Mouse (Mus musculus) limb, embryonic 13.5 days (tissue): ENCODE data around the gene Zbtb2. TPM values are rescaled to one million over a fixed set of nuclear protein-coding genes. Genes with fewer than 3 reads are reported as not detected.

Source experiments
- ATAC-seq: fragments of 200-750 bp; cut with Nextera tagmentation; 2 replicates; pipeline ENCODE4 v1.8.0; 2017; ENCODE audit warnings: low read depth, moderate number of reproducible peaks, moderate TSS enrichment; ENCODE audit not compliant: low FRiP score
- H3K27ac ChIP-seq: fragments of 300-500 bp; sonication (generic); 2 replicates; pipeline ENCODE4 v1.5.1; 2015; ENCODE audit warnings: inconsistent platforms, mild to moderate bottlenecking, moderate library complexity
- H3K27me3 ChIP-seq: fragments of 300-500 bp; sonication (generic); 2 replicates; pipeline ENCODE4 v1.6.1; 2015; ENCODE audit warnings: mild to moderate bottlenecking, inconsistent platforms
- H3K36me3 ChIP-seq: fragments of 300-500 bp; sonication (generic); 2 replicates; pipeline ENCODE4 v1.6.1; 2015; ENCODE audit warnings: inconsistent platforms, mild to moderate bottlenecking, moderate library complexity
- H3K4me1 ChIP-seq: fragments of 300-500 bp; sonication (generic); 2 replicates; pipeline ENCODE4 v1.6.1; 2015; ENCODE audit warnings: inconsistent platforms
- H3K4me2 ChIP-seq: fragments of 300-500 bp; sonication (generic); replicated peaks from 2 replicates; pipeline ENCODE4 v1.6.1; 2015; ENCODE audit warnings: inconsistent platforms, mild to moderate bottlenecking, moderate library complexity
- H3K4me3 ChIP-seq: fragments of 300-500 bp; sonication (generic); 2 replicates; pipeline ENCODE4 v1.5.1; 2015; ENCODE audit warnings: moderate library complexity, mild to moderate bottlenecking, inconsistent platforms
- H3K9ac ChIP-seq: fragments of 300-500 bp; sonication (generic); 2 replicates; pipeline ENCODE4 v1.6.1; 2015; ENCODE audit warnings: mild to moderate bottlenecking, inconsistent platforms
- H3K9me3 ChIP-seq: fragments of 300-500 bp; sonication (generic); 2 replicates; pipeline ENCODE4 v1.6.1; 2016; ENCODE audit warnings: inconsistent platforms
- WGBS: fragments of 180-500 bp; shearing (Covaris S2); methylation state at CpG from one replicate; pipeline ENCODE4 v1.1.7; 2015; 5-methylcytosine and 5-hydroxymethylcytosine counted together
- polyA plus RNA-seq: library from polyadenylated mRNA; unstranded; fragments of >200 nt; fragmentation: Nextera tagmentation; extraction: Ambion mirVana; gene quantifications from 2 replicates; pipeline ENCODE4 v1.2.1, GENCODE M21; 2015

The Zbtb2 gene
- polyA plus RNA-seq, 1 experiment from 2014 or later = 16.4 TPM

DNA sequence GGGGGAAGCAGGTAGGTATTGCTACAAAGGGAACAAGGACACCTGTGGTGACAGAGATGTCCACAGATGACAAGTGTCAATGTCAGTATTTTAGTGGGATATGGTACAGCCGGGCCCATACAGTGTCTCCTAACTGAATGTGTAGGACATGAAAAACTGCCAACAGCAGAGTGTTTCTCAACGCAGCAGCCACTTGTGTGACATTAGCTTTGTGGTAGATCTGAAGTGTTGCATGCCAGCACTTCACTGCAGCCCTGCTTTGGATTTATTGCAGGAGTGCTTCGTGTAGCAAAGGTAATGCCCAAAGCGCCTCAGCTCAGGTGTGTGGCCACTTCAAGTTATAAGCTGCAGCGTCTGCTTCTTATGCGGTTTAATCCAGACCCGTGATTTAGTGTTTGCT, 11.0 kb downstream of the Zbtb2 start:
- H3K9ac ChIP-seq = no peak overlapping the region
- WGBS = 84% methylated on average over 7 of the region's 7 CpGs
- peaks cover 4% of the 10 kb centered on the region; the same call in 1 of the 2 replicates for H3K4me1 ChIP-seq
- peaks cover 11% of the 10 kb centered on the region for H3K36me3 ChIP-seq
- H3K27ac ChIP-seq = no peak overlapping the region
- no peak overlapping the region for H3K4me3 ChIP-seq
- ATAC-seq = no peak
- no peaks in the 10 kb centered on the region for H3K27me3 ChIP-seq
- no peaks in the 10 kb centered on the region for H3K9me3 ChIP-seq
- no peak overlapping the region for H3K4me2 ChIP-seq

DNA sequence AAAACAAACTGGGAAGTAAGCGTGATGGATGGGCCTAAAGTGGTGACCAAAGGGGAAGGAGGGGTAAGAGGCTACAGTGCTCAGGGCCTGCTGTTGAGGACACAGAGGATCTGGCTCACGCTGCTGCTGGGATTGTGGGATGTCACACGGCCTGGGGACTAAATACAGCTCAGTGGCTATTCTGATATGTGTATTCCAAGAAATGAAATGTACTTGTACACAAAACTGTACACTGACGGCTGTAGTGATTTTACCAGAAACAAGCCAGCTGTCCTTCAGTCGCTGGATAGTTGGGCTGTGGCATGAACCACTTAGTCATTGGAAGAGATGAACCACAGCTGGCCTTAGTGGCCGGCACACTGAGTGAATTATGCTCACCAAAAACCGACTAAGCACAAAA, 11.4 kb downstream of the Zbtb2 start:
- 73% methylated on average over 7 of the region's 7 CpGs for WGBS

DNA sequence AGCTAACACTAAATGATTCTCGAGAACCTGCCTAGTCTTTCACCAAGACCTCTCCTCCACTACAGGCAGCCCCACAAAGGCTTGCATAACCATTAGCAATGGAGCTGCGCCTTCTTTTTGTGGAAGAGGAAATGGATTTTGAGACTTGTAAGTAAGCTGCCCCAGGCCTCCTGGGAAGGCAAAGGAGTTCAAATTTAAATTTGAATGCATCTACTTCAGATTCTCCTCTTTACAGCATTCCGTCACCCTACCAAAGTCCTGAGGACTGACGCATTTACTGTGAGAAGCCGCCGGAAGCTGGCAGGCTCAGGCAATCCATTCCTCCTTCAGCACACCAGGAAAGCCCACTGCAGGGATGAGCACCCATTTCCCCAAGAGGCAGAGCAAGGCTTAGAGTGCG, 12.6 kb downstream of the Zbtb2 start:
- H3K27me3 ChIP-seq = no peaks in the 10 kb centered on the region
- 59% methylated on average over 7 of the region's 7 CpGs for WGBS
- H3K4me2 ChIP-seq = no peak overlapping the region
- H3K9ac ChIP-seq = no peak overlapping the region
- no peak overlapping the region for H3K27ac ChIP-seq
- no peaks in the 10 kb centered on the region for H3K9me3 ChIP-seq
- H3K4me3 ChIP-seq = no peak overlapping the region
- peaks cover 21% of the 10 kb centered on the region for H3K36me3 ChIP-seq
- 0 out of 2 replicates have a peak, but pooled peaks cover 4% of the 10 kb centered on the region for H3K4me1 ChIP-seq
- ATAC-seq = no peak

More for the DNA sequence above, 11.4 kb downstream of the Zbtb2 start:
- H3K9me3 ChIP-seq = no peaks in the 10 kb centered on the region
- no peak overlapping the region for H3K4me3 ChIP-seq
- no peak for ATAC-seq
- H3K4me1 ChIP-seq = peaks cover 4% of the 10 kb centered on the region; the same call in 1 of the 2 replicates
- no peak overlapping the region for H3K4me2 ChIP-seq
- no peaks in the 10 kb centered on the region for H3K27me3 ChIP-seq
- no peak overlapping the region for H3K9ac ChIP-seq
- no peak overlapping the region for H3K27ac ChIP-seq
- peaks cover 13% of the 10 kb centered on the region for H3K36me3 ChIP-seq

DNA sequence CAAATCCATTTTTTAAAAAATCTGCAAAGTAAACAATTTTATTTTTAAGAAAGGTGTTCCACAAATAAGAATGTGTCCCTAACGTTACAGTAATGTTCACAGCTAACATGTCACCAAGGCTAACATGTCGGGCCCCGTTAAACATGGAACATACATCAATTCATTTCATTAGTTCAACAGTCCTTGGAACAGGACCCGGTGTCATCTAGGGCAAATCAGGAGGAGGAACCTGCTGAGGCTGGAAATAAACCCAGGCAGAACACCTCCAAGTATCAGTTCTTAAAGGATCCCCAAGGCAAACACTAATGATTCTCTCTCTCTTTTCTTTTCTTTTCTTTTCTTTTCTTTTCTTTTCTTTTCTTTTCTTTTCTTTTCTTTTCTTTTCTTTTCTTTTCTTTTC, 13.2 kb downstream of the Zbtb2 start:
- H3K4me2 ChIP-seq = no peak overlapping the region
- no peak overlapping the region for H3K4me3 ChIP-seq
- no peaks in the 10 kb centered on the region for H3K27me3 ChIP-seq
- no peak overlapping the region for H3K27ac ChIP-seq
- no peak for ATAC-seq
- peaks cover 27% of the 10 kb centered on the region for H3K36me3 ChIP-seq
- H3K9me3 ChIP-seq = no peaks in the 10 kb centered on the region
- 88% methylated on average over 4 of the region's 4 CpGs for WGBS
- 0 out of 2 replicates have a peak, but pooled peaks cover 4% of the 10 kb centered on the region for H3K4me1 ChIP-seq
- H3K9ac ChIP-seq = no peak overlapping the region

DNA sequence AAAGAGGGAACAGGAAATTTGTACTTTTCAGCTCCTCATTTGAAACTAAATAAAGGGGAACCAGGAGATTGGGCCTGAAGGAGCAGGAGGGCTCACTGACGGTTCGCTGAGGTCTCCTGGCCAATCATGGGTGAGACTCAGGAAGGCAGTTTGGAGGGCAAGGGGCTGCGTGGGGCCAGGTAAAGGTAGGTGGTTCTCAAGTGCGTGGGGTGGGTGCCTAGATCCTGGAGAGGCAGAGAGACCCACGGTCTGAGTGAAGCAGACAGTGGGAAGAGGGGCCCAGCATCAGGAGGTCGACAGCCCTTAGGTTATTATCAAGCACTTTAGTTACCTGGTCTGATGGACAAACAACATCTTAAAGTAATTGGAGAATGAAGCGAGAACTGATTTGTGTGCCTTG, 13.7 kb downstream of the Zbtb2 start:
- WGBS = 90% methylated on average over 7 of the region's 7 CpGs
- 0 out of 2 replicates have a peak, but pooled peaks cover 4% of the 10 kb centered on the region for H3K4me1 ChIP-seq
- no peaks in the 10 kb centered on the region for H3K9me3 ChIP-seq
- no peak overlapping the region for H3K9ac ChIP-seq
- H3K4me3 ChIP-seq = no peak overlapping the region
- no peaks in the 10 kb centered on the region for H3K27me3 ChIP-seq
- peaks cover 31% of the 10 kb centered on the region for H3K36me3 ChIP-seq
- no peak overlapping the region for H3K4me2 ChIP-seq
- ATAC-seq = no peak
- no peak overlapping the region for H3K27ac ChIP-seq

DNA sequence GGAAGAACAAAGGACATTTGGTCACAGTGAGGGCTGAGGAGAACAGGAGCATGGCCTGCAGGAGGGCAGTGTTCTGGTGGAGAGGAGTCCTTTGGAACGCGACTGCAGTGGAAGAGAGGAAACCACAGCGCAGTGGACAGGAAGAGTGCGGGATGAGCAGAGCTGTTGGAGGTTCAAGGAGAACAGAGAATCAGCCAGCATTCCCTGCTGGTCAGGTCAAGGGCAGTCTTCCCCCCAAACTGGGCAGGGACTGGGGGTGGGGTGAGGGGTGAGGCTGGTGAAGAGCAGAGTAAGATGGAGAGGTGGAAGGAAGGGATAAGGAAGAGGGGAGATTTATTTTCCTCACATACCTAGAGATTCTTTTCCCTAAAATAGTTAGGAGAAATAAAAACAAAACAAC, 14.3 kb downstream of the Zbtb2 start:
- Histone ChIP-seq H3K36me3 (peaks cover 38% of the 10 kb centered on the region), H3K9me3 (no peaks in the 10 kb centered on the region), H3K9ac (no peak overlapping the region), H3K4me2 (no peak overlapping the region), H3K27ac (no peak overlapping the region), H3K27me3 (no peaks in the 10 kb centered on the region), H3K4me3 (no peak overlapping the region), H3K4me1 (0 out of 2 replicates have a peak, but pooled peaks cover 4% of the 10 kb centered on the region)
- WGBS = 96% methylated on average over 4 of the region's 4 CpGs
- no peak for ATAC-seq

DNA sequence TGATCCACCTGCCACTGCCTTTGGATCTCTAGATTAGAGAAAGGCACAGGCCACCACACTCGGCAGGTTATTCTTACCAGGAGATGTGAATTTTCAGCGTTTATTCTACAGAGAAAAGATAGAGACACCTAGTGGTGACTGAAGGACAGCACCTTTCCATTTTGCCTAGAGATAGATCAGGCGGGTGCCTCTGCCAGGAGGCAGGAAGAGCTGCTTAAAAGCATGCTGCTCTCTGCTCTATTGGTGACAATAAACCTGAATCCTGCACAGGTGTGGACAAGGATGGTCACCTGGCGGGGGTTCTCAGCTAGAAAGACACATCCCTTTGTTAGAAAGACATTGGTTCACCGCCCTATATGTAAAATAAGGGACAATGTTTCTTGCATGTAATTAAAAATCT, 15.9 kb downstream of the Zbtb2 start:
- H3K9ac ChIP-seq = no peak overlapping the region
- no peak overlapping the region for H3K4me3 ChIP-seq
- 55% methylated on average over 5 of the region's 5 CpGs for WGBS
- 0 out of 2 replicates have a peak, but pooled peaks cover 4% of the 10 kb centered on the region for H3K4me1 ChIP-seq
- no peak overlapping the region for H3K27ac ChIP-seq
- H3K4me2 ChIP-seq = no peak overlapping the region
- ATAC-seq = no peak
- no peaks in the 10 kb centered on the region for H3K27me3 ChIP-seq
- no peaks in the 10 kb centered on the region for H3K9me3 ChIP-seq
- H3K36me3 ChIP-seq = peaks cover 50% of the 10 kb centered on the region

DNA sequence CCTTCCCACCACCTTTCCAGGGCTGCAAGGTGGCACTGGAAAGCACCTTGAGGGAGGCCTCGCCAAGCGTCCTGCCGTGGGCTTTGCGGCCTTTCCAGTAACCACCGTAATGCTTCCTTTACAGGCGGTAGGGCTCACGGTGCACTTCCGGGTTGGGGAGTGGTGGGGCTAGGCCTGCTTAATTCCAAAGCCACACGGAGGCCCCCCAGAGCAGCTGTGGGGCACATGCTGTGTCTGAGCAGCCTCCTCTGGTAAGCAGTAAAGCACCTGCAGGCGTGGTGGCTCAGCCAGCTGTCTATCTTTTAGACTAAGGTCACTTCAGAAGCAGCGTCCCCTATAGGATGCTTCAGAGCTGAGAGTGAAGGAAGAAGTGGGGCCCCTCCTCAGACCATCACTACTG, 17.8 kb downstream of the Zbtb2 start:
- Histone ChIP-seq H3K27ac (no peak overlapping the region), H3K9ac (no peak overlapping the region), H3K36me3 (peaks cover 62% of the 10 kb centered on the region), H3K27me3 (no peaks in the 10 kb centered on the region), H3K4me3 (no peak overlapping the region), H3K4me2 (no peak overlapping the region), H3K4me1 (no peaks in the 10 kb centered on the region), H3K9me3 (no peaks in the 10 kb centered on the region)
- no peak for ATAC-seq
- 89% methylated on average over 11 of the region's 11 CpGs for WGBS

DNA sequence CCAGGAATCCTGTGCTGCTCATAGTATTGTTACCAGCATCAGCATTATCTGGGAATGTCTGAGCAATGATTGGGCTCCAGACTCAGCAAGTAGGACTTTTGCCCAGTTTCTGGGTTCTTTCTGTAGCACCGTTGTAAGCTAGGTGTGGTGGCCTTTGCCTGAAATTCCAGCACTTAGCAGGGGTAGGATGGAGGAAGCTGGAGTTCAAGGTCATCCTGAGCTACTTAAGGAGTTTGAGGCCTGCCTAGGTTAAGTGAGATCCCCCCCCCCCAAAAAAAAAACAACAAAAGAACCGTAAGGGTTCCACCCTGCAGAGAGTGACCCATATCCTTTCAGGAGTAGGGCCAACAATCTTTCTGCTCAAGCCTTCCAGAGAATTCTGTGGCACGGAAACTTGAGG, 23.3 kb downstream of the Zbtb2 start:
- no peaks in the 10 kb centered on the region for H3K27me3 ChIP-seq
- H3K4me1 ChIP-seq = no peaks in the 10 kb centered on the region
- H3K9me3 ChIP-seq = peaks cover 11% of the 10 kb centered on the region
- H3K4me3 ChIP-seq = no peak overlapping the region
- no peak overlapping the region for H3K27ac ChIP-seq
- H3K36me3 ChIP-seq = peaks cover 34% of the 10 kb centered on the region
- no peak overlapping the region for H3K9ac ChIP-seq
- ATAC-seq = no peak
- 84% methylated on average over 3 of the region's 3 CpGs for WGBS
- H3K4me2 ChIP-seq = no peak overlapping the region

DNA sequence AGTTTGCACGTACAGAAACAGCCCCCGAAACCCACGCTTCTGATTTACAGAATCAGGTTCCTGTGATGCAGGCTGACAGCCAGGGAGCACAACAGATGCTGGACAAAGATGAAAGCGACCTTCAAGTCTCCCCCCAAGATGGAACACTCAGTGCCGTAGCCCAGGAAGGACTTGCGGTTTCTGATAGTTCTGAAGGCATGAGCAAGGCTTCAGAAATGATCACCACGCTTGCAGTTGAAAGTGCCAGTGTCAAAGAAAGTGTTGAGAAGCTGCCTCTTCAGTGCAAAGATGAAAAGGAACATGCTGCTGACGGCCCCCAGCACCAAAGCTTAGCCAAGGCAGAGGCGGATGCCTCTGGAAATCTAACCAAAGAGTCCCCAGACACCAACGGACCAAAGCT, 30.5 kb downstream of the Zbtb2 start:
- H3K4me1 ChIP-seq = no peaks in the 10 kb centered on the region
- no peak for ATAC-seq
- no peak overlapping the region for H3K9ac ChIP-seq
- H3K27me3 ChIP-seq = no peaks in the 10 kb centered on the region
- H3K27ac ChIP-seq = no peak overlapping the region
- no peaks in the 10 kb centered on the region for H3K9me3 ChIP-seq
- whole genome bisulfite sequencing = 88% methylated on average over 10 of the region's 10 CpGs
- H3K4me3 ChIP-seq = no peak overlapping the region
- H3K36me3 ChIP-seq = peaks cover 33% of the 10 kb centered on the region
- H3K4me2 ChIP-seq = no peak overlapping the region

DNA sequence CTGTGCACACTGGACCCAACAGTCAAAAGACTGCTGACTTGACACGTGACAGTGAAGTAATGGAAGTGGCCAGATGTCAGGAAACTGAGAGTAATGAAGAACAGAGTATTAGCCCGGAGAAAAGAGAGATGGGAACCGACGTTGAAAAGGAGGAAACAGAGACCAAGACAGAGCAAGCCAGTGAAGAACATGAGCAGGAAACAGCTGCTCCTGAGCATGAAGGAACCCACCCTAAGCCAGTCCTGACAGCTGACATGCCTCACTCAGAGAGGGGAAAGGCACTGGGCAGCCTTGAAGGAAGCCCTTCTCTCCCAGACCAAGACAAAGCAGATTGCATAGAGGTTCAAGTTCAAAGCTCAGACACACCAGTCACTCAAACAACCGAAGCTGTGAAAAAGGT, 31.3 kb downstream of the Zbtb2 start:
- Histone ChIP-seq H3K27me3 (no peaks in the 10 kb centered on the region), H3K4me1 (no peaks in the 10 kb centered on the region), H3K36me3 (peaks cover 33% of the 10 kb centered on the region), H3K4me3 (no peak overlapping the region), H3K4me2 (no peak overlapping the region), H3K9ac (no peak overlapping the region), H3K9me3 (no peaks in the 10 kb centered on the region), H3K27ac (no peak overlapping the region)
- 56% methylated on average over 5 of the region's 5 CpGs for WGBS
- ATAC-seq = no peak

DNA sequence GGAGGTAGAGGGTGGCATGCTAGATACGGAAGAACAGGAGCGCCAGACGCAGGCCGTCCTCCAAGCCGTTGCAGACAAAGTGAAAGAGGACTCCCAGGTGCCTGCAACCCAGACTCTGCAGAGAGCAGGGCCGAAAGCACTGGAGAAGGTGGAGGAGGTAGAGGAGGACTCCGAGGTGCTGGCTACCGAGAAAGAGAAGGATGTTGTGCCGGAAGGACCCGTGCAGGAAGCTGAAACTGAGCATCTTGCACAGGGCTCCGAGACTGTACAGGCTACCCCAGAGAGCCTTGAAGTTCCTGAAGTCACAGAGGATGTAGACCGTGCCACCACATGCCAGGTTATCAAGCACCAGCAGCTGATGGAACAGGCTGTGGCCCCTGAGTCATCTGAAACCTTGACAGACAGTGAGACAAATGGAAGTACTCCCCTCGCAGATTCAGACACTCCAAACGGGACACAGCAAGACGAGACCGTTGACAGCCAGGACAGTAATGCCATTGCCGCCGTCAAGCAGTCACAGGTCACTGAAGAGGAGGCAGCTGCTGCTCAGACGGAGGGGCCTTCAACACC, 31.9 kb downstream of the Zbtb2 start:
- Histone ChIP-seq H3K27ac (no peak overlapping the region), H3K4me3 (no peak overlapping the region), H3K4me2 (no peak overlapping the region), H3K9ac (no peak overlapping the region), H3K27me3 (no peaks in the 10 kb centered on the region), H3K4me1 (no peaks in the 10 kb centered on the region), H3K36me3 (peaks cover 33% of the 10 kb centered on the region), H3K9me3 (no peaks in the 10 kb centered on the region)
- ATAC-seq = no peak
- 87% methylated on average over 19 of the region's 19 CpGs for WGBS
